Mouse (Mus musculus): ENCODE results near the gene Lamc1.

The Lamc1 gene

GRCm38 (mm10) chr1:153185828-153186803, 146.5 kb downstream of the Lamc1 start, which contains the start of gene Lamc2:
Lamc2 (minus strand) TSS chr1:153186447.
- peak; percentile 59 to 61 for DNase-seq

DNA sequence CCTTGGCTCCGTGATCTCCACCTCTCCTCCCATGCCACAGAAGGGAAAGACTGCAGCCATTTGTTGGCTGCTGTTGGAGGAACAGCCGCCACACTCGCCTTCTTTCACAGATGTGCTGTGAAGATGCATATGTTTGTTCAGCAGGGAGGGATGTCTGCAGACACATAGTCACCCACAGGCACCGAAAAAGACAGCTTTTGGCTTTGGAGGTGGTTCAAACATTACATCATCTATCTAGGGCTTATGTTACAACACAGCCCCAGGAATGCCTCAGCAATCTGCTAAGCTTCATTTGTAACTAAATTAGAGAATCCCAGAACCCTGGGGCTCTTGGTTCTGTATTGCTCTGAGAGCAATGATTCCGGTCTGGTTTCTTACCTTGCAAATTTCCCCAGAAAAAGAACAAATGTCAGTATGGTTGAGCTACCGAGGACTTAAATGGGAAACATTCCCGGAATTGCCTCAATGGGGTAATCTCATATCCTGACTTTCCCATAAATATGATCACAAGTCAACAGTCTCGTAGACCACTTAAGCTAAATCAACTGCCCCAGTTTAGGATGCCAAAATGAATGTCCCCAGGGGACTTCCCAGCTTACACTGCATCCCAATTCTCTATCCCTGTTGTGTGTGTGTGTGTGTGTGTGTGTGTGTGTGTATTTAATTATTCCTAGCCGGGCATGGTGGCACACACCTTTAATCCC, 151.8 kb downstream of the Lamc1 start:
- DNase-seq = peak; percentile 39 to 43

DNA sequence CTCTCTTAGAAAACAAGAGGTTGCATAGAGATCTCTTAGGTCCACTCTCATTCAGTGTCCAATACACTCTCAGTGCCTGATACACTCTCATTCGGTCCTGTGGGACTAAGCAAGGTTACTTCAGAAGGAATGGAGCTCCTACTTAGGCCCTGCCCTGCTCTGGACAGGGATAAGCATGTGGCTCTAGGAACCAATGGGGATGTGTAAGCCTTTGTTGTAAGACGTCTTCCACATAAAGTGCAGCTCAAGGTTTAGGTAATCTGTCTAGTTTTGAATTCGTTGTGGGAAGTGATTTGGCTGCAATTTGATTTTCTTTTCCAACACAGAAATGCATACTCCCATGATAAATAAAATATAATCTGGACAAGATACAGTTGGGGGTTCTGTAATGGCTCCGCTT, 152.4 kb downstream of the Lamc1 start:
- DNase-seq = no peak

DNA sequence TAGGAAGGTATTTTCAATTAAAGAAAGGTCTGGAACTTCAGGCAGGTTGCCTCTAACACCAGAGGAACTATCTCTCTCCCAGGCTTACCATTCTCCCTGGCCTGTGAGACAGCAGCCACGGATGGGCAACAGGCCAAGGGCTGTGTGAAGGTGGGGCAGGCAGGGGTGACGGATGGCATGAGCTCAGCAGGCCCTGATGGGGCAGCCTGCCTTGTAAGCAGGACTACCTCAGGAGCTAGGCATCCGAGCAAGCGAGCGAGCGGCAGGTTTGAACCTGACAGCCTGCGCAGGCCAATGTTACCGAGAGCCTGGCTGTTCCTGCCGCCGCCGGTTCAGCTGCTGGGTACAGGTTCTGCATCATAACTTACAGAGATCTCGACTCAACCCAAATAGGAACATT, 157.8 kb downstream of the Lamc1 start:
- DNase-seq = peak; percentile 82 to 92

DNA sequence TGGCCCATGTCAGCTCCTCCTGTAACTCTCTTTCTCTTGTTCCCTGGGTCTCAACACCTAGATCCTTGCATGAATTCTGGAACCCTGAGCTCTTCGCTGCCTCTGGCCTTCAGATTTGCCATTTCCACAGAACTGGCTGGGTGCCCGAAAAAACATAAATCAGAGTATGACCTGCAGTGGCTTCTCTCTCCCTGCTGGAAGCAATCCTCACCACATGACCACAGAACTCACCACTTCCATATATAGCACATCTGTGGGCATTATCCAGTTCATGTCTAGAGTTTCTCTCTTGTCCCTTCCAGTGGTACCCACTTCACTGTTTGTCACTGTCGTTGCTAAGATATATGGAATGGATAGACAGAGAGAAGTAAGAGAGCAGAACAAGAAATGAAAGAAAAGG, 159.3 kb downstream of the Lamc1 start:
- peak in 1 of 2 experiments; percentile 24 for DNase-seq

- DNase-seq = no peak
Observed at GRCm38 (mm10) chr1:153172291-153172731, 160.3 kb downstream of the Lamc1 start.

- DNase-seq = no peak
Observed at GRCm38 (mm10) chr1:153171011-153171410, 161.6 kb downstream of the Lamc1 start.
